Comparison of ENCODE assay signal across 8 mouse cellular contexts in genomic region chr9:30284562-30285323, GRCm38 (mm10).
DNase-seq lines count a peak whose midpoint lies in the region; ATAC-seq and TF ChIP-seq lines count a peak whose summit lies in the region.

No protein-coding gene starts in this region.

- no peak for TF ChIP-seq POLR2A in brain, embryonic 14.5 days (IDR thresholded peaks at IDR 0.05; ENCODE audit: borderline replicate concordance, extremely low read depth, insufficient read depth, insufficient read length, poor library complexity, severe bottlenecking)

- no peak for DNase-seq in heart, postnatal 10 days
- DNase-seq in brain, embryonic 14.5 days (ENCODE audit: low read depth), result peak; percentile 85
- peak; percentile 31 for DNase-seq in forebrain, postnatal 0 days
- DNase-seq in gastrocnemius, adult 8-10 months (ENCODE audit: low spot score in 2 of 2), result no peak
- no peak for DNase-seq in adipocyte (ENCODE audit: low spot score)
- DNase-seq in limb, embryonic 10.5 days (ENCODE audit: low spot score), result no peak

- H3K27me3 ChIP-seq in heart, embryonic 11.5 days (ENCODE audit: control insufficient read depth, insufficient read depth, low read length), result no peaks in the 10 kb centered on the region
- no peaks in the 10 kb centered on the region for H3K27me3 ChIP-seq in forebrain, postnatal 0 days (ENCODE audit: insufficient read depth, low read length)
- H3K27me3 ChIP-seq in midbrain, embryonic 16.5 days (ENCODE audit: control insufficient read depth, insufficient read depth, low read depth, low read length), result no peaks in the 10 kb centered on the region
- H3K27me3 ChIP-seq in limb, embryonic 10.5 days (ENCODE audit: low read depth, poor library complexity, severe bottlenecking), result peaks cover 8% of the 10 kb centered on the region; the same call in 1 of the 2 replicates

- no peak overlapping the region for H3K4me3 ChIP-seq in heart, embryonic 11.5 days (ENCODE audit: low read depth, low read length)
- no peak overlapping the region for H3K4me3 ChIP-seq in forebrain, postnatal 0 days (ENCODE audit: low read depth, low read length)
- no peak overlapping the region for H3K4me3 ChIP-seq in midbrain, embryonic 16.5 days (ENCODE audit: low read depth, low read length)
- H3K4me3 ChIP-seq in limb, embryonic 10.5 days, result no peak overlapping the region

- no peaks in the 10 kb centered on the region for H3K9me3 ChIP-seq in heart, embryonic 11.5 days (replicated peaks; ENCODE audit: control insufficient read depth, low read length)
- no peaks in the 10 kb centered on the region for H3K9me3 ChIP-seq in forebrain, postnatal 0 days (ENCODE audit: low read length)
- H3K9me3 ChIP-seq in midbrain, embryonic 16.5 days (replicated peaks; ENCODE audit: control insufficient read depth, low read length, poor library complexity, severe bottlenecking), result no peaks in the 10 kb centered on the region
- H3K9me3 ChIP-seq in limb, embryonic 10.5 days (replicated peaks), result no peaks in the 10 kb centered on the region

- no peaks in the 10 kb centered on the region for H3K36me3 ChIP-seq in heart, embryonic 11.5 days (ENCODE audit: control insufficient read depth, insufficient read depth, low read length)
- no peaks in the 10 kb centered on the region for H3K36me3 ChIP-seq in forebrain, postnatal 0 days (ENCODE audit: insufficient read depth)
- H3K36me3 ChIP-seq in midbrain, embryonic 16.5 days (ENCODE audit: control insufficient read depth, insufficient read depth, low read length), result no peaks in the 10 kb centered on the region
- H3K36me3 ChIP-seq in limb, embryonic 10.5 days, result no peaks in the 10 kb centered on the region

- no peak overlapping the region for H3K9ac ChIP-seq in heart, embryonic 11.5 days (ENCODE audit: low read depth, low read length)
- H3K9ac ChIP-seq in forebrain, postnatal 0 days, result no peak overlapping the region
- H3K9ac ChIP-seq in midbrain, embryonic 16.5 days (ENCODE audit: low read depth, low read length), result no peak overlapping the region

- H3K27ac ChIP-seq in heart, embryonic 11.5 days (ENCODE audit: low read depth, low read length), result no peak overlapping the region
- no peak overlapping the region for H3K27ac ChIP-seq in forebrain, postnatal 0 days (ENCODE audit: low read depth, low read length)
- H3K27ac ChIP-seq in midbrain, embryonic 16.5 days (ENCODE audit: low read length), result peak overlapping the region; percentile 61; the same call in 1 of the 2 replicates
- no peak overlapping the region for H3K27ac ChIP-seq in limb, embryonic 10.5 days

- no peak for ATAC-seq in heart, embryonic 11.5 days (replicated peaks; ENCODE audit: insufficient number of reproducible peaks, low FRiP score, low TSS enrichment)
- peak; percentile 76 for ATAC-seq in forebrain, postnatal 0 days
- peak; percentile 90 for ATAC-seq in midbrain, embryonic 16.5 days

- no peaks in the 10 kb centered on the region for H3K4me1 ChIP-seq in heart, embryonic 11.5 days (ENCODE audit: control insufficient read depth, insufficient read depth, low read length)
- H3K4me1 ChIP-seq in forebrain, postnatal 0 days (ENCODE audit: insufficient read depth), result peaks cover 15% of the 10 kb centered on the region
- H3K4me1 ChIP-seq in midbrain, embryonic 16.5 days (ENCODE audit: control insufficient read depth, insufficient read depth, low read length), result peaks cover 9% of the 10 kb centered on the region
- H3K4me1 ChIP-seq in limb, embryonic 10.5 days, result peaks cover 5% of the 10 kb centered on the region

- 39% methylated on average over 16 of the region's 16 CpGs for WGBS in heart, embryonic 11.5 days (ENCODE audit: insufficient replicate concordance)
- 13% methylated on average over 16 of the region's 16 CpGs for WGBS in forebrain, postnatal 0 days
- 10% methylated on average over 16 of the region's 16 CpGs for WGBS in midbrain, embryonic 16.5 days
- WGBS in limb, embryonic 10.5 days, result 30% methylated on average over 16 of the region's 16 CpGs

- TF ChIP-seq CTCF in brain, embryonic 14.5 days (IDR thresholded peaks at IDR 0.05; ENCODE audit: borderline replicate concordance, extremely low read depth, insufficient read depth, insufficient read length), result no peak
- no peak for TF ChIP-seq CTCF in forebrain, postnatal 0 days (IDR thresholded peaks at IDR 0.05; ENCODE audit: low read depth)

- intact Hi-C loops in heart, postnatal 10 days (cut with DNase I), result no loop called here

- peak overlapping the region; percentile 47 for H3K4me2 ChIP-seq in heart, embryonic 11.5 days
- 0 out of 2 replicates have a peak overlapping the region, but pooled peaks have one; percentile 15 for H3K4me2 ChIP-seq in forebrain, postnatal 0 days (ENCODE audit: low read depth)
- H3K4me2 ChIP-seq in midbrain, embryonic 16.5 days (ENCODE audit: low read length), result peak overlapping the region; percentile 28

Comparison
In these comparisons a context has a peak if more than half of its experiments do, and no peak if none do; other contexts are left out.
1. DNase-seq: peak in brain, embryonic 14.5 days (single experiment) and forebrain, postnatal 0 days (single experiment); none in heart, postnatal 10 days (0 of 2), gastrocnemius, adult 8-10 months (0 of 2), adipocyte (single experiment) and limb, embryonic 10.5 days (single experiment).
2. Peak in every context shown above with its lines, with median percentiles within 50 percentile points of each other: H3K4me2 ChIP-seq.